Mouse (Mus musculus): ENCODE measurements around the gene Icmt. TPM values are rescaled to one million over a fixed set of nuclear protein-coding genes. Genes with fewer than 3 reads are reported as not detected.

Icmt gene
- polyA plus RNA-seq, 1 experiment from 2014 or later: 23.4 TPM

- H3K9me3 ChIP-seq (replicated peaks; ENCODE audit: control insufficient read depth, low read length): no peaks in the 10 kb centered on the region
- 23% methylated on average over 6 of the region's 6 CpGs for WGBS
- H3K9ac ChIP-seq (replicated peaks; ENCODE audit: low read length): no peak overlapping the region
- H3K4me2 ChIP-seq (ENCODE audit: low read depth, low read length): no peak overlapping the region
- ATAC-seq (replicated peaks; ENCODE audit: insufficient number of reproducible peaks, low FRiP score, low TSS enrichment, low read depth): no peak
- peaks cover 9% of the 10 kb centered on the region for H3K36me3 ChIP-seq (replicated peaks; ENCODE audit: control insufficient read depth, insufficient read depth, low read depth, low read length)
- no peak overlapping the region for H3K27ac ChIP-seq (replicated peaks; ENCODE audit: low read depth, low read length)
- H3K27me3 ChIP-seq (ENCODE audit: control insufficient read depth, insufficient read depth, low read length): peaks cover 39% of the 10 kb centered on the region
- DNase-seq (ENCODE audit: low spot score): no peak
- no peak overlapping the region for H3K4me3 ChIP-seq (ENCODE audit: low read depth, low read length)
- H3K4me1 ChIP-seq (ENCODE audit: control insufficient read depth, insufficient read depth, low read length): peaks cover 2% of the 10 kb centered on the region; the same call in 1 of the 2 replicates
These were observed 40.7 kb downstream of the Icmt start for GRCm38 (mm10) chr4:152337772-152338171.

- peak; percentile 22 for DNase-seq (ENCODE audit: low spot score)
- peaks cover 39% of the 10 kb centered on the region for H3K27me3 ChIP-seq (ENCODE audit: control insufficient read depth, insufficient read depth, low read length)
- no peak within 1 kb of the TSS for H3K27ac ChIP-seq (replicated peaks; ENCODE audit: low read depth, low read length)
- peak within 1 kb of the TSS; percentile 100 for H3K4me2 ChIP-seq (ENCODE audit: low read depth, low read length)
- peaks cover 2% of the 10 kb centered on the region; the same call in 1 of the 2 replicates for H3K4me1 ChIP-seq (ENCODE audit: control insufficient read depth, insufficient read depth, low read length)
- no peak for ATAC-seq (replicated peaks; ENCODE audit: insufficient number of reproducible peaks, low FRiP score, low TSS enrichment, low read depth)
- no peaks in the 10 kb centered on the region for H3K9me3 ChIP-seq (replicated peaks; ENCODE audit: control insufficient read depth, low read length)
- peak within 1 kb of the TSS; percentile 61 for H3K9ac ChIP-seq (replicated peaks; ENCODE audit: low read length)
- WGBS: 2% methylated on average over 62 of the region's 120 CpGs
- H3K4me3 ChIP-seq (ENCODE audit: low read depth, low read length): peak within 1 kb of the TSS; percentile 60
- H3K36me3 ChIP-seq (replicated peaks; ENCODE audit: control insufficient read depth, insufficient read depth, low read depth, low read length): peaks cover 8% of the 10 kb centered on the region
These were observed 41.6 kb downstream of the Icmt start, which contains the start of gene Chd5 for GRCm38 (mm10) chr4:152338419-152339292. TSS of gene Chd5 (plus strand) at chr4:152338651.

- Histone ChIP-seq H3K36me3 (replicated peaks; ENCODE audit: control insufficient read depth, insufficient read depth, low read depth, low read length) (peaks cover 4% of the 10 kb centered on the region), H3K4me2 (ENCODE audit: low read depth, low read length) (peak overlapping the region; percentile 100), H3K4me1 (ENCODE audit: control insufficient read depth, insufficient read depth, low read length) (peaks cover 2% of the 10 kb centered on the region; the same call in 1 of the 2 replicates), H3K9ac (replicated peaks; ENCODE audit: low read length) (peak overlapping the region; percentile 61), H3K27ac (replicated peaks; ENCODE audit: low read depth, low read length) (no peak overlapping the region), H3K4me3 (ENCODE audit: low read depth, low read length) (peak overlapping the region; percentile 60), H3K27me3 (ENCODE audit: control insufficient read depth, insufficient read depth, low read length) (peaks cover 39% of the 10 kb centered on the region), H3K9me3 (replicated peaks; ENCODE audit: control insufficient read depth, low read length) (no peaks in the 10 kb centered on the region)
- no peak for DNase-seq (ENCODE audit: low spot score)
- ATAC-seq (replicated peaks; ENCODE audit: insufficient number of reproducible peaks, low FRiP score, low TSS enrichment, low read depth): no peak
- 3% methylated on average over 16 of the region's 26 CpGs for WGBS
These were observed 42.3 kb downstream of the Icmt start for GRCm38 (mm10) chr4:152339293-152339790.

DNA sequence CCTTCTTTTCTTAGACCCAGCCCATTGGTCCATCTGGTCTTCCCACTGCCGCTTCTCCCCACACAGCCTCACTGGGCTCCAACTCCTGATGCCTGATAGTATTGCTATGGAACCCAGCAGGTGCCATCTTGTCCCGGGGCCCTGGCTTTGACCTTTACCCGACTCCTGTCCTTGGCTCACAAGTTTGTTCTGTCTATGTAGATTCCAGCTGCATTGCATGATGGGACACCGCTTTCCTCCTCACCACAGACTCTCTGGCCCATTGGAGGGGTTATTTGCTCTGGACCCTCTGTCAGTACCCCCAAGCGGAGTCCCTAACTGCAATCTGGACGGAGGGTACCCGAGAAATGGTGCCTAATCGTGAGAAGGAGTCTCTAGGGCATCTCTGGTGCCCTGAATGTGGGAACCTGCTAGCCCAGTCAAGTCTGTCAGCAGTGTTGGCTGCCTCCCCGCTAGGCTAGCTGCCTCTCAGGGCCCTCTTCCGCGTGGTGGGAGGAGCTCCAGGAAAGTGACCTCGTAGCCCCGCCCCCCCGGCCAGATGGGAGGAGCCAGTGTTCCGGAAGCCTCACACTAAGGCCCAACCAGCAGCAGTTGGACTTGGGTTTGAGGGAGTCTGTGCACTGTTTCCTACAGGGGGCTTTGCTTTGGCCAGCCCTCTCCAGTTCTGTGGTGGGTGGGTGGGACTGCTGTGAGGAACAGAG lies 43.7 kb downstream of the Icmt start:
- Histone ChIP-seq H3K4me1 (ENCODE audit: control insufficient read depth, insufficient read depth, low read length) (peaks cover 2% of the 10 kb centered on the region; the same call in 1 of the 2 replicates), H3K9me3 (replicated peaks; ENCODE audit: control insufficient read depth, low read length) (no peaks in the 10 kb centered on the region), H3K9ac (replicated peaks; ENCODE audit: low read length) (no peak overlapping the region), H3K27me3 (ENCODE audit: control insufficient read depth, insufficient read depth, low read length) (peaks cover 39% of the 10 kb centered on the region), H3K36me3 (replicated peaks; ENCODE audit: control insufficient read depth, insufficient read depth, low read depth, low read length) (no peaks in the 10 kb centered on the region), H3K4me3 (ENCODE audit: low read depth, low read length) (no peak overlapping the region), H3K4me2 (ENCODE audit: low read depth, low read length) (no peak overlapping the region), H3K27ac (replicated peaks; ENCODE audit: low read depth, low read length) (no peak overlapping the region)
- ATAC-seq (replicated peaks; ENCODE audit: insufficient number of reproducible peaks, low FRiP score, low TSS enrichment, low read depth) (no peak), DNase-seq (ENCODE audit: low spot score) (peak; percentile 24)
- 37% methylated on average over 15 of the region's 15 CpGs for WGBS

DNA sequence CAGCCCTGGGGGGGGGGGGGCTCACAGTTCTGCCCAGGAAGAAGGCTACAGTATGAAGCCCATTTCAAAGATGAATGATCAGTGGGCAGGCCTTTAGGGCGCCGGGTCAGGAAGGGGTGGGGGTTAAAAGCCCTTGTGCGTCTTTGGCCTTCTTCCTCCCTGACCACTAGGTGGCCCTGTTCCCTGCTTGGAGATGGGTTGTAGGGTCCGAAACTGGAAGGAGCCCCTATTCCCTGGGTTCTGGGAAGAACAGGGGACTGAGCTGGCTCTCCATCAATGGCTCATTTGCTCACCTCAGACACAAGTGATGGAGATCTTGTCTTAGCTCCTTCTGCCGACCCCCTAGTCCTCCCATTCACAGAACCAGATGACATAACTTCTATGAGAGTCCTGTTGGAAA lies 46.3 kb downstream of the Icmt start:
- Histone ChIP-seq H3K4me3 (ENCODE audit: low read depth, low read length) (no peak overlapping the region), H3K36me3 (replicated peaks; ENCODE audit: control insufficient read depth, insufficient read depth, low read depth, low read length) (no peaks in the 10 kb centered on the region), H3K4me1 (ENCODE audit: control insufficient read depth, insufficient read depth, low read length) (peaks cover 2% of the 10 kb centered on the region; the same call in 1 of the 2 replicates), H3K9me3 (replicated peaks; ENCODE audit: control insufficient read depth, low read length) (no peaks in the 10 kb centered on the region), H3K27me3 (ENCODE audit: control insufficient read depth, insufficient read depth, low read length) (peaks cover 28% of the 10 kb centered on the region), H3K27ac (replicated peaks; ENCODE audit: low read depth, low read length) (no peak overlapping the region), H3K4me2 (ENCODE audit: low read depth, low read length) (no peak overlapping the region), H3K9ac (replicated peaks; ENCODE audit: low read length) (no peak overlapping the region)
- WGBS: 5% methylated on average over 5 of the region's 5 CpGs
- ATAC-seq (replicated peaks; ENCODE audit: insufficient number of reproducible peaks, low FRiP score, low TSS enrichment, low read depth) (no peak), DNase-seq (ENCODE audit: low spot score) (peak; percentile 61)

GRCm38 (mm10) chr4:152344651-152345050 lies 47.6 kb downstream of the Icmt start:
- H3K36me3 ChIP-seq (replicated peaks; ENCODE audit: control insufficient read depth, insufficient read depth, low read depth, low read length): no peaks in the 10 kb centered on the region
- H3K4me1 ChIP-seq (ENCODE audit: control insufficient read depth, insufficient read depth, low read length): peaks cover 1% of the 10 kb centered on the region; the same call in 1 of the 2 replicates
- ATAC-seq (replicated peaks; ENCODE audit: insufficient number of reproducible peaks, low FRiP score, low TSS enrichment, low read depth) (no peak), DNase-seq (ENCODE audit: low spot score) (no peak)
- 62% methylated on average over 7 of the region's 7 CpGs for WGBS
- no peak overlapping the region for H3K4me3 ChIP-seq (ENCODE audit: low read depth, low read length)
- no peak overlapping the region for H3K9ac ChIP-seq (replicated peaks; ENCODE audit: low read length)
- no peak overlapping the region for H3K27ac ChIP-seq (replicated peaks; ENCODE audit: low read depth, low read length)
- H3K4me2 ChIP-seq (ENCODE audit: low read depth, low read length): no peak overlapping the region
- H3K27me3 ChIP-seq (ENCODE audit: control insufficient read depth, insufficient read depth, low read length): peaks cover 20% of the 10 kb centered on the region
- H3K9me3 ChIP-seq (replicated peaks; ENCODE audit: control insufficient read depth, low read length): no peaks in the 10 kb centered on the region

DNA sequence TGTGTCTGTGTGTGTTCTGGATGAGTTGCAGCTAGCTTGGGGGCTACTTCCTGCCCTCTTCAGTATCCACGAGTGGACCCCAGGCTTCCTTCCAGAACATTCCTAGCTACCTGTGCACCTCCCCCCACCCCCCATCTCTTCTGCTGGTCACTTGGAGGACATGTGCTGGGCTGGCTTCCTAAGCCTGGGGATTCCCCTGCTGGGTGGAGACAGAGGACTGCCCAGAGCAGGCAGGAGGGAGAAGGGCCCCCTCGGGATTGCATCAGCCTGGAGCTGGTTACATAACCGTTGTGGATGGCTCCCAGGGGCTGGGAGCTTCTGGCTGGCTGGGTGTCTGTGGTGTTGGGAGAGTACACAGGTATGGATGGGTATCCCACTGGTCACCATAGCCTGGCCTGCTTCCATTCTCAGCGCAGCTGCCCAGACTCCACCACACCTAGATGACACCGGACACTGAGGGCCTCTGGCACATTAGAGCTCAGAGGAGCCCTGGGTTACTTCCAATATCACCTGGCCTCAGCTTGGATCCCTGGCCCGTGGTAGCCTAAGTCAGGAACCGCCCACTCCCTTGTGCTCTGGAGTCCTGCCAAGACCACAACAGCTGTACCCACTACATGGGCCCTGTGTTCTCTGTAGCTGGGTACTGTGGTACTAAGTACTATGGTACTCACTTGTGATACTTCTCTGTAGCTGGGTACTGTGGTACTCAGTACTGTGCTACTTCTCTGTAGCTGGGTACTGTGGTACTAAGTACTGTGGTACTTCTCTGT lies 48.3 kb downstream of the Icmt start:
- H3K27me3 ChIP-seq (ENCODE audit: control insufficient read depth, insufficient read depth, low read length): peaks cover 16% of the 10 kb centered on the region
- DNase-seq (ENCODE audit: low spot score): no peak
- no peaks in the 10 kb centered on the region for H3K36me3 ChIP-seq (replicated peaks; ENCODE audit: control insufficient read depth, insufficient read depth, low read depth, low read length)
- no peak for ATAC-seq (replicated peaks; ENCODE audit: insufficient number of reproducible peaks, low FRiP score, low TSS enrichment, low read depth)
- no peak overlapping the region for H3K9ac ChIP-seq (replicated peaks; ENCODE audit: low read length)
- H3K4me3 ChIP-seq (ENCODE audit: low read depth, low read length): no peak overlapping the region
- no peaks in the 10 kb centered on the region for H3K4me1 ChIP-seq (ENCODE audit: control insufficient read depth, insufficient read depth, low read length)
- no peak overlapping the region for H3K27ac ChIP-seq (replicated peaks; ENCODE audit: low read depth, low read length)
- H3K9me3 ChIP-seq (replicated peaks; ENCODE audit: control insufficient read depth, low read length): no peaks in the 10 kb centered on the region
- no peak overlapping the region for H3K4me2 ChIP-seq (ENCODE audit: low read depth, low read length)
- WGBS: 54% methylated on average over 7 of the region's 7 CpGs

All from embryonic facial prominence, embryonic 11.5 days (tissue).